Mouse (Mus musculus) thymus, postnatal 14 days (tissue): Measurements from ENCODE around the gene Hist1h2bl.

Source experiments
- DNase-seq: peaks from one replicate; pipeline ENCODE4 v3.0.0; 2021

The Hist1h2bl gene

GRCm38 (mm10) chr13:21722373-21722925, 6.5 kb upstream of the Hist1h2bl start:
- DNase-seq, result no peak

DNA sequence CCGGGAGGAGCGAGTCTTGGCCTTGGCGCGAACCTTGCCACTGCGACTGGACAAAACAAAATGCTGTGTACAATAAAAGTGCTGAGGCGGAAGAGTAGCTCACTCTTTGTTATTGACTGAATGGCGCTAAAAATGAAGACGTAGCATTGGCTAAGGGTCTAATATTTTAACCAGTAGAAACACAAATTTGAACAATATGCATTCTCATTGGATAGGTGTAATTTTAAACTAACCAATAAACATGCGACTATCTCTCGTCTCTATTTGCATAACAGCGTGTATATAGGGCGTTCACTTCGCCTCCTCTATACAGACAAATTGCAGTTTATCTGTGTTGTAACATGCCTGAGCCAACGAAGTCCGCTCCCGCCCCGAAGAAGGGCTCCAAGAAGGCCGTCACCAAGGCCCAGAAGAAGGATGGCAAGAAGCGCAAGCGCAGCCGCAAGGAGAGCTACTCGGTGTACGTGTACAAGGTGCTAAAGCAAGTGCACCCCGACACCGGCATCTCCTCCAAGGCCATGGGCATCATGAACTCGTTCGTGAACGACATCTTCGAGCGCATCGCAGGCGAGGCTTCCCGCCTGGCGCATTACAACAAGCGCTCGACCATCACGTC, 5.9 kb upstream of the Hist1h2bl start, which contains the start of gene Hist1h2bm:
Gene Hist1h2bm (plus strand): TSS at position 288 of the 616 bp plus-strand sequence.
- DNase-seq, result peak; percentile 80

- peak; percentile 24 for DNase-seq
Observed at GRCm38 (mm10) chr13:21721107-21721756, 5.3 kb upstream of the Hist1h2bl start.

DNA sequence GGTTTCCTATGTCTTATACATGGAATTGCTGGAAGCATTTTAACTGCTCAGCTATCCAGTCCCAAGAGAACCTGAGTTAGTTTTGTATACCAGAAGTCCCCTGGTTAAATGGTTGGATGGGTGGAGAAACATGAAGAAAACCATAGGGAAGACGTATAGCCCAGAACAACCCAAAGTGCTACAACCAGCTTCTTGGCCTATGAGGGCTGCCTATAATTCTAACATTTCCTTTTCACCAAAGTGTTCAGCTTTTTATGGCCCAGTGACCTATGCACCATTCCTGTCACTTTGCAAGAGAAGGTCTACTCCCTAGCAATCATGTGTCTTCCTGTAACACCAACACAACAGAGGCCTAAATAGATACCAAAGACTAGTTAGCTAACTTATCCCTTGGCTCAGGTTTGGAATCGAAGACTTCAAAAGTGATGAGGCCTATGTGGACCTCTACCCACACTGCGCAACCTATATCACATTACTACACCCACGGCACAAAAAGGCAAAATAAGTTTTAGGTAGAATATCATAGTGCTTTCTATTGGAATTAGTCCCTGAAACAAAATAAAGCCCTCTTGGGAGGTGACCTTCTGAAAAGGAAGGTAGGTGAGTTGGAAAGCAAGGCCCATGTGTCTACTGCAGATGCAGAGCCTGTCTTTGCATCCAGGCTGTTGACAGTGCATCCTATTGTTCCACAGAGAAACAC, 2.6 kb upstream of the Hist1h2bl start:
- no peak for DNase-seq

DNA sequence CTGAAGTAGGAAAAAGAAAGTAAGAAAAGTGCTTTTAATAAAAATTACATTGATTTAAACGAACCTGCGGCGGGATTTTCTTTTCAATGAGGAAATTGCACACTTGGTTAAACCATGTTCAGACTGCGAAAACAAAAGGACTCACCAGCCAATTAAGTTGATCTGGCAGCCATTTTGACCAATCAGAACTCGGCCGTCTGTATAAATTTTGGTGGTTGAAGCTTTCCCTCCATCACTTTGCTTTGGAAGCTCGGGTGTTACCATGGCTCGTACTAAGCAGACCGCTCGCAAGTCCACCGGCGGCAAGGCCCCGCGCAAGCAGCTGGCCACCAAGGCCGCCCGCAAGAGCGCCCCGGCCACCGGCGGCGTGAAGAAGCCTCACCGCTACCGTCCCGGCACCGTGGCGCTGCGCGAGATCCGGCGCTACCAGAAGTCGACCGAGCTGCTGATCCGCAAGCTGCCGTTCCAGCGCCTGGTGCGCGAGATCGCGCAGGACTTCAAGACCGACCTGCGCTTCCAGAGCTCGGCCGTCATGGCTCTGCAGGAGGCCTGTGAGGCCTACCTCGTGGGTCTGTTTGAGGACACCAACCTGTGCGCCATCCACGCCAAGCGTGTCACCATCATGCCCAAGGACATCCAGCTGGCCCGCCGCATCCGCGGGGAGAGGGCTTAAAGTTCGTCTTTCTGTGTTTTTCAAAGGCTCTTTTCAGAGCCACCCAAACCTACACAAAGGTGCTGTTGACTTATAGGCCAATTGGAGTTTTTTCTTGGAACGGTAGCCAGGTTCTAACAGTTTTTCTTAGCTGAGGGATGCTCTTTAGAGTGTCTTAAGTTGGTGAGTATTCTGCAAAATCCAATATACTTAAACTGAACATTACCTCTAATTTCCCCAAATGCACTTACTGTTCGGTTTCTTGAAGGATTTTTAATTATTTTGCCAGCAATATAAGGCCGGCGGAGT, 1.7 kb upstream of the Hist1h2bl start, which contains the start of gene Hist1h3h:
Gene Hist1h3h (plus strand): TSS at position 263 of the 961 bp plus-strand sequence.
- peak; percentile 90 for DNase-seq

DNA sequence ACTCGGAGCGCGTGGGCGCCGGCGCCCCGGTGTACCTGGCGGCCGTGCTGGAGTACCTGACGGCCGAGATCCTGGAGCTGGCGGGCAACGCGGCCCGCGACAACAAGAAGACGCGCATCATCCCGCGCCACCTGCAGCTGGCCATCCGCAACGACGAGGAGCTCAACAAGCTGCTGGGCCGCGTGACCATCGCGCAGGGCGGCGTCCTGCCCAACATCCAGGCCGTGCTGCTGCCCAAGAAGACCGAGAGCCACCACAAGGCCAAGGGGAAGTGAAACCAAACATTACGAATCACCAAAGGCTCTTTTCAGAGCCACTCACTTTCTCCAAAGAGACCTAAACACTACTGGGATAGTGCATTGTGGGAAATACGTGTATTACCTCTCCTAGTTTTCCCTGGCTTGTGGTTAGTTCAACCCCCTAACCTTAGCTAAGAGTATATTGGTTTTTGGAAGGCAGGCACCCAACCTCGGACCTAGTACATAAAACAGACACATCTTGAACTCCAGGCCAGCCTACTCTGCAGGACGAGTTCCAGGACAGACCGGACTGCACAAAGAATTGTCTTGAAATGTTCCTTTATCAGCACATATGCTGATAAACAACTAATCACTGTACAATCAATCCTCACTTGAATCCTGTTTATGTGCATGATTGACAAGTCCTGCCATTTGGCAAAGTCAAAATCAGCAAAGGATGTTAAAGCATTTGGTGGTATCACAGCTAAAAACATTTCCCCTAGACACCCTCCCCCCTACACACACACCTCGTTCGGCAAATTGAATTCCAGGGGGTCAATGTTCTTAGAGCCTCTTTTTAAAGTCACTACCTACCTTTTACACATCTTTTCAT, 823 bp upstream of the Hist1h2bl start:
- peak; percentile 29 for DNase-seq

- DNase-seq, result peak; percentile 9
Observed at GRCm38 (mm10) chr13:21715131-21715863, 646 bp downstream of the Hist1h2bl start.

DNA sequence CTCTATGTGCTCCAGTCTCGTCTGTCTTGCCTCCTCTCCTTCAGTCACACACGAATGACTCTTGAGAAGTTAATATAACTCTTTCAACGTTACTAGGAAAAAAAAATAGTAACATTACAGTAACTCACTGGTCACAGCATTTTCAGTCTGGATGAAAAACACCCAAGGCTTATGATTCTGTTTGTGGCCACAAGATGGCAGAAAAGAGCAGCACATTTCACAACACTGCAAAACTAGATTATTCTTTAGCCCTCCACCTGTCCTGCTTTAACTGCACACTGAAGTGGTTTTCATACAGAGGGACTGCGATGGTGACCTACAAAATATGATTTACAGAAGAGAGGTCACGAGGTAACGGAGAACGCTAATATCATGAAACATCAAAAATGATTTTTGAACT, 1.2 kb downstream of the Hist1h2bl start:
- peak; percentile 70 for DNase-seq

GRCm38 (mm10) chr13:21711698-21712097, 4.2 kb downstream of the Hist1h2bl start:
- no peak for DNase-seq

DNA sequence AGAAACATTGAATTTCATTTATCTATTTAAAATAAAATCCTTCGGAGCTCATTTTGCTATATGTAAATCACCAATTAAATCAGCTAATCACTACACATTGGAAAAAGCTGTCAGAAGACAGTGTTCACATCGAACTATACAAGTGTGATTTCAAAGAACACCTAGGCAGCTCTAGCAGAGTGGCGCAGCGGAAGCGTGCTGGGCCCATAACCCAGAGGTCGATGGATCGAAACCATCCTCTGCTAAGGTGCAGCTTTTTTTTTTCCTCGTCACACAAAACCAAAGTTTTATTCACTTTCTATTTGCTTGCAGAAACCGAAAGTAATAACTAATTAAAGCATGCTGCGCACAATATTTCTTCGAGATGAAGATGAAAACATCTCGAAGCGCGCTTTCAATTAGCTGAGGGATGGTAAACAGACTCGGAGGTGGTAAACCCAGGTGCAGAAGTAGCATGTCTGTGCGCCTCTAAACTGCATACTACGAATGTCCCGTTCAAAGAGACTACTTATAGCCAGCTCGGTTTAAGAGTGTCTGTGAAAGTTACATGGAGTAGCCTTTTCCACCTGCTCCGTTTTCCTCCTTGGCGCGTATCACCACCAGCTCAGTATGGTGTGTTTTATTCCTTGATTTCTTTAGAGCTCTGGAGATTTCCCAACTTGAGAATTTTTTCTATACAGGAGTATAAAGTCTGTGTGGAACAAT, 5.0 kb downstream of the Hist1h2bl start:
- peak; percentile 85 for DNase-seq

DNA sequence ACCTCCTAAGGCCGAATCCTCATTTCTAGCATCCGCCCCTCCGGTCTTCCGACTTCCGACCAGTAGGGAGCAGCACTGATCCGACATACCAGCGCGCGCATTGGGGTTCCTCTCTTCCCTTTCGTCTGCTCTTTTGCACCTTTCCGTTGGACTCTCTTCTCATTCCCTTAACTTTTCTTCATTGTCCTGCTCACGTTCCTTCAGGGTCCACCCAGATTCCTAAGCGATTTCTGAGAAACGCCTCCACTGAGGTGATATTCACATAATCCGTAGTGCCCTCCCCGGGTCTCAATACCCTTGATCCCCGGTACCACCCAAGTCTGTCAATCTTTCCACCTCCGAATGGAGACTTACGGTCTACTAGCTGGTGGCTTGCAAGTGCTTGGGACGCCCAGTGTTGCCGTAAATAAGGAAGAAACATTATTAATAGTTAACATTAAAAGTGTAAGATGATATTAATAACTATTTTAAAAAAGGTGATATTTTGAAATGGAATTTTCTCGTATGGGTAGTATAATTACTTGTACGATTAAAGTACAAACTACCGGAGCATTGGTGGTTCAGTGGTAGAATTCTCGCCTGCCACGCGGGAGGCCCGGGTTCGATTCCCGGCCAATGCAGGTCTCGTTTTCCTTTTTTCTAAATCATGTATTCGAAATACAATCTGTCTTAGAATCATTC, 5.8 kb downstream of the Hist1h2bl start:
- DNase-seq, result peak; percentile 92

GRCm38 (mm10) chr13:21706669-21707068, 9.3 kb downstream of the Hist1h2bl start:
- no peak for DNase-seq

- no peak for DNase-seq
Observed at GRCm38 (mm10) chr13:21697811-21698210, 18.1 kb downstream of the Hist1h2bl start, which contains the start of gene Olfr1359. Gene Olfr1359 (plus strand): TSS chr13:21698111.

DNA sequence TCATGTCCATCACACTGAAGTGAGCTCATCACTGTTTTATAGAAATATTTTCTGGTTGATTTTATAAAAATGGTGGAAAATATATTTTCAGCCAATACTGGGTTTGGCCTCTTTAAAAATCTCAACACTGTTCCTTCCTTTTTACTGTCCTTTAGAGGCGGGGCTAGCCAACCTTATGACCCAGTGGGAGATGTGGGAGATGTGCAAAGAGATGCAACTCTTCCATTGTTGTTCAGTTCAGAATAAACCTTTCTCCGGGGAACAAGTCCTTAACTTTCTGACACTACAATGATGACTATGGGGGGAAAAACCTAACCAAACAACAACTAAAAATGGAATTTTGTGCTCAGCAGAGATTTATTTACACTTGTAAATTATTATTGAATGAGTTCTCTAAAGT, 38.6 kb downstream of the Hist1h2bl start, which contains the start of gene Olfr1360:
Gene Olfr1360 (minus strand): TSS at position 101 of the 400 bp plus-strand sequence.
- DNase-seq, result no peak
